Mouse (Mus musculus) midbrain, postnatal 0 days (tissue): Measurements from ENCODE around the gene Palm. TPM values are rescaled to one million over a fixed set of nuclear protein-coding genes. Genes with fewer than 3 reads are reported as not detected.

ENCODE experiments used
- ATAC-seq: fragments of 200-750 bp; cut with Nextera tagmentation; 2 replicates; pipeline ENCODE4 v1.8.0; 2017; ENCODE audit warnings: moderate number of reproducible peaks, mild to moderate bottlenecking, moderate TSS enrichment, moderate library complexity; ENCODE audit not compliant: low FRiP score
- DNase-seq: peaks from one replicate; pipeline ENCODE4 v3.0.0-alpha.2; 2015; ENCODE audit warnings: low spot score
- H3K27ac ChIP-seq: fragments of 300-500 bp; sonication (generic); 2 replicates; pipeline ENCODE4 v1.5.1; 2014; ENCODE audit warnings: low read depth, mild to moderate bottlenecking, low read length, mixed read lengths
- H3K27me3 ChIP-seq: fragments of 300-500 bp; sonication (generic); 2 replicates; pipeline ENCODE4 v1.6.1; 2014; ENCODE audit warnings: low read length, control low read depth, mixed read lengths; ENCODE audit not compliant: insufficient read depth
- H3K36me3 ChIP-seq: fragments of 300-500 bp; sonication (generic); 2 replicates; pipeline ENCODE4 v1.6.1; 2014; ENCODE audit warnings: low read length, control low read depth, mixed read lengths; ENCODE audit not compliant: insufficient read depth
- H3K4me1 ChIP-seq: fragments of 300-500 bp; sonication (generic); 2 replicates; pipeline ENCODE4 v1.6.1; 2014; ENCODE audit warnings: mild to moderate bottlenecking, control low read depth, antibody characterized with exemption, low read length, mixed read lengths; ENCODE audit not compliant: insufficient read depth
- H3K4me2 ChIP-seq: fragments of 300-500 bp; sonication (generic); 2 replicates; pipeline ENCODE4 v1.6.1; 2014; ENCODE audit warnings: low read depth, mild to moderate bottlenecking, low read length, mixed read lengths; ENCODE audit not compliant: poor library complexity, severe bottlenecking
- H3K4me3 ChIP-seq: fragments of 300-500 bp; sonication (generic); 2 replicates; pipeline ENCODE4 v1.5.1; 2014; ENCODE audit warnings: low read depth, mild to moderate bottlenecking, low read length, moderate library complexity
- H3K9ac ChIP-seq: fragments of 300-500 bp; sonication (generic); replicated peaks from 2 replicates; pipeline ENCODE4 v1.6.1; 2014; ENCODE audit warnings: mild to moderate bottlenecking, low read length, moderate library complexity, mixed read lengths; ENCODE audit not compliant: poor library complexity, severe bottlenecking
- H3K9me3 ChIP-seq: fragments of 300-500 bp; sonication (generic); 2 replicates; pipeline ENCODE4 v1.6.1; 2016; ENCODE audit warnings: low read length, control low read depth
- CTCF ChIP-seq: IDR thresholded peaks from 2 replicates; pipeline ENCODE4 v1.5.1; 2016; ENCODE audit warnings: antibody characterized with exemption, mild to moderate bottlenecking
- WGBS: fragments of 180-500 bp; shearing (Covaris S2); extraction: QIAGEN DNeasy Blood & Tissue Kit; methylation state at CpG from one replicate; pipeline ENCODE4 v1.1.7; 2014; 5-methylcytosine and 5-hydroxymethylcytosine counted together
- polyA plus RNA-seq: library from polyadenylated mRNA; unstranded; fragments of >200 nt; fragmentation: Nextera tagmentation; extraction: Ambion mirVana; gene quantifications from 2 replicates; pipeline ENCODE4 v1.2.1, GENCODE M21; 2015
- total RNA-seq: library from RNA; depleted of rRNA; stranded (reverse); fragments of >200 nt; gene quantifications from 2 replicates; pipeline ENCODE4 v1.2.3, GENCODE M21; 2014

Palm gene
- total and polyA plus RNA-seq, 2 experiments from 2014 or later, result 165 to 302 TPM

DNA sequence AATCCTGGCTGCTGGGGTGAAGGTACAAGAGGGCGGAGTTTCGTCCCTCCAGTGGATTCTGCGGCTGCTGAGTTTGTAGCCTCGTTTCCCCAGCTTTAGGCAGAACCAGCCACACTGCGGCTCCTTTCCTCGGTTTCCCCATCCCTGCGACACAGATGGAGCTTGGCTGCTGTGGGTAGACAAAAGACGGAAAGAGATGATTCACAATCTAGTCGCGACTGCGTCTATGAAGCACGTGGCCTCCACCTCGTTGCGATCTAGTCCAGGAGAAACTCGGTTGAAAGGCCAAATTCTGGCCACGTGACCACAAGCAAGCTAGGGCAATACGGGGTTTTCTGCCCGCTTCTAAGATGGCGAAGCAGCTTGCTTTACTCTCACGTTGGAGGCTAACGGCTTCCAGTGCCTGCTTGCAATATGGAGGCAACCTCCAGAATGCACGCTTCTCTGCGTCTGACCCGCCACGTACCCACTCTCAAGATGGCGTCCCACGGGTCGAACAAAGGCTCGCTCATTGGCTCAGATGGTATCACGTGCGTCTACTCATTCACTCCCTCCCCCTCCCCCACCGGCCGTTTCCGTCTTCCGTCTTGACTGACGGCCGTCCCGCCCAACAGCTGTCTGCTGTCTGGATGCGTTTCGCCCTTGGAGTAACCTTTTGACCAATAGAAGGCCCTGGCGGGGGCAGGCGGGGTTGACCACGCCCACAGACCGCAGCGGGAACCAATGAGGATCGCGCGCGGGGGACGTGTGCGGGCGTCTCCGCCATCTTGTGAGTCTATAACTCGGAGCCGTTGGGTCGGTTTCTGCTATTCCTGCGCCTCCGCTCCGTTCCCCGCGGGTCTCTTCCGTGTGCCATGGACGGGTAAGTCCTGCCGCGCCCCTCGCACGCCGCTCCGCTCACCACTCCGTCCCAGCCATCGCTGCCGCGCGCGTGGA lies 60.8 kb downstream of the Palm start, which contains the start of gene Ptbp1:
Gene Ptbp1 (plus strand): TSS at position 568 of the 936 bp plus-strand sequence.
- H3K4me2 ChIP-seq, result peak within 1 kb of the TSS; percentile 93
- no peaks in the 10 kb centered on the region for H3K9me3 ChIP-seq
- DNase-seq, result peak; percentile 100
- under 1% methylated on average over 74 of the region's 75 CpGs for WGBS
- peak within 1 kb of the TSS; percentile 93 for H3K4me3 ChIP-seq
- TF ChIP-seq CTCF, result no peak; the same call in 1 of the 2 replicates
- H3K4me1 ChIP-seq, result peaks cover 41% of the 10 kb centered on the region
- H3K36me3 ChIP-seq, result peaks cover 3% of the 10 kb centered on the region; the same call in 1 of the 2 replicates
- peak within 1 kb of the TSS; percentile 100 for H3K27ac ChIP-seq
- ATAC-seq, result peak; percentile 94
- peak within 1 kb of the TSS; percentile 99 for H3K9ac ChIP-seq
- no peaks in the 10 kb centered on the region for H3K27me3 ChIP-seq

DNA sequence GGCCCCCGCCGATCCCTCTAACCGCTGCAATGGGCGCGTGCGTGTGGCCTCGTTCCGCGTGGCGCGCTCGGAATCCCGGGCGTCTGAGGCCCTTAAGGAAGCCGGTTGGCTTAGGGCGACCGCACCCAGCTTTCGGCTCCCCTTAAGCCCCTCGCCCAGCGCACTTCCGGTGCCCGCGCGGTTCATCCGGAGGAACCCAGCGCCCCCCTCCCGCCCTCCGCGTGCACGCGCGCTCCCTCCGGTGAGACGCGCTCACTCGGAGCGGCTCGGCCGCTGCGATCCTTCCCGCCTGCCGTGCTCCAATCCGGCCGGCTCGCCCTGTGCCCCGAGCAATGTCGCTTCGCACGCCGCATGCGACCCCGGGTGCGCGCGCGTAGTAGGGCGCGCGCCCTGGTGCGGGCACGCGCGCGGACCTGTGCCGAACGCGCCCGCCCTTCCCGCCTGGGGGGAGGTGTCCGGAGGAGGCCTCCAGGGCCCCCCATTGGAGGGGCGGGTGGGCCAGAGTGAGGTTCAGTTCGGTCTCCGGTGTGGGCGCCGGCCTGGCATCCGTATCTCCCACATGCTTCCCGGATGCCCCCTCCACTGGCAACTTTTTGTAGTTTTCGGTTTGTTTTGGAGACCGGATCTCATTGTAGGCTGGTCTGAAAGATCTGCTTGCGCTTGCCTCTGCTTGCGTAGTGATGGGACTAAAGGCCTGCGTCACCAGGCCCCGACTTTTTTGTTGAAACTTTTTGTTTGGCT lies 61.6 kb downstream of the Palm start:
- TF ChIP-seq CTCF, result no peak
- Histone ChIP-seq H3K4me3 (peak overlapping the region; percentile 93), H3K36me3 (peaks cover 12% of the 10 kb centered on the region), H3K4me1 (peaks cover 41% of the 10 kb centered on the region), H3K9ac (peak overlapping the region; percentile 99), H3K27me3 (no peaks in the 10 kb centered on the region), H3K27ac (peak overlapping the region; percentile 100), H3K9me3 (no peaks in the 10 kb centered on the region), H3K4me2 (peak overlapping the region; percentile 93)
- DNase-seq, result peak; percentile 74
- ATAC-seq, result peak; percentile 35
- under 1% methylated on average over 75 of the region's 83 CpGs for WGBS

DNA sequence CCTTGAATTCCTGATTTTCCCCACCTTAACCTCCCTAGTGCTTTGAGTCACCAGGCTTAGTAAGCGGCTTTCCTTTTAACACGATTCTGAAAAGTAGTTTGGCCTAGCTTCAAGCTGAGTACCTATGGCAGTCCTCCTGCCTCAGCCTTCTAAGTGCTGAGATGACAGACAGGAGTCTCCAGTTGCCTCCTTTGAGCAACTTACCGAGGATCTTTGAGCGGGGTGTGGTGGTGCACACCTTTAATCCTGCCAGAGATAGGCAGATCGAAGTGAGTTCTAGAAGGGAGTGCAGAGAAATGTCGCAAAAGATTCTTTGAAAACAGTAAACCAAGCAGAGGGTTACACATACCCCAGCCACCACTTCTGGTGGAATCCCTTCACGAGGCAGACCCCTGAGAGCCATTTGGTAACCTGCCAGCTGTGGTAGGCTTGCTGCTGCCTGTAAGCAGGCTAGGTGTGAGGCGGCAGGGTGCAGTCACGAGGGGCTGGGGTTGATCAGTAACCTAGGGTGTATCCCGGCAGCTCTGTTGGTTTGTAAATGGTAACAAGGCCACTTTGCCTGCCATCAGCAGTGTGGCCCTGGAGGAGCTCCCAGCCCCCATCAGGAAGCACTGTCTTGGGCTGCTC lies 62.3 kb downstream of the Palm start:
- peak overlapping the region; percentile 99 for H3K9ac ChIP-seq
- H3K4me2 ChIP-seq, result peak overlapping the region; percentile 93
- peaks cover 41% of the 10 kb centered on the region for H3K4me1 ChIP-seq
- DNase-seq (no peak), ATAC-seq (no peak)
- no peaks in the 10 kb centered on the region for H3K27me3 ChIP-seq
- no peak for TF ChIP-seq CTCF
- peaks cover 18% of the 10 kb centered on the region for H3K36me3 ChIP-seq
- H3K4me3 ChIP-seq, result peak overlapping the region; percentile 93
- WGBS, result 3% methylated on average over 10 of the region's 10 CpGs
- H3K9me3 ChIP-seq, result no peaks in the 10 kb centered on the region
- H3K27ac ChIP-seq, result peak overlapping the region; percentile 100; the same call in 1 of the 2 replicates

DNA sequence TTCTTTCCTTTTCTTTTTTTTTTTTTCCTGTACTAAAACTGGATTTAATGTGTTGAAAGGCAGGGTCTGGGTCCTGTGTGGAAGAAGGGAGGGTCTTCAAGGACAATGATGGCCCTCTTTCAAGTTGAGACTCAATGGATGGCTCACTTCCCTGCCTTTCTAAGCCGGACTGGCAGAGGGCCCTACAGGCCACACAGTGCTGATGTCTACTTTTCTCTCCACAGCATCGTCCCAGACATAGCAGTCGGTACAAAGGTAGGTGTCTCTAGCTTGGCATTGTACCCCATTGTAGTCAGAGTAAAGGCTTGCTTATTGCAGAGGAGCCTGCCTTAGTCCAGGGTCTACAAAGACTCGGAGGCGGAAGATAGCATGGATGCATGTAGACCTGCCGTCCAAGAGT lies 62.9 kb downstream of the Palm start:
- 28% methylated on average over 6 of the region's 6 CpGs for WGBS
- Histone ChIP-seq H3K4me1 (peaks cover 41% of the 10 kb centered on the region), H3K27me3 (no peaks in the 10 kb centered on the region), H3K27ac (no peak overlapping the region), H3K4me3 (peak overlapping the region; percentile 93), H3K4me2 (peak overlapping the region; percentile 93), H3K36me3 (peaks cover 25% of the 10 kb centered on the region), H3K9ac (peak overlapping the region; percentile 99), H3K9me3 (no peaks in the 10 kb centered on the region)
- DNase-seq (no peak), ATAC-seq (no peak)
- TF ChIP-seq CTCF, result no peak

DNA sequence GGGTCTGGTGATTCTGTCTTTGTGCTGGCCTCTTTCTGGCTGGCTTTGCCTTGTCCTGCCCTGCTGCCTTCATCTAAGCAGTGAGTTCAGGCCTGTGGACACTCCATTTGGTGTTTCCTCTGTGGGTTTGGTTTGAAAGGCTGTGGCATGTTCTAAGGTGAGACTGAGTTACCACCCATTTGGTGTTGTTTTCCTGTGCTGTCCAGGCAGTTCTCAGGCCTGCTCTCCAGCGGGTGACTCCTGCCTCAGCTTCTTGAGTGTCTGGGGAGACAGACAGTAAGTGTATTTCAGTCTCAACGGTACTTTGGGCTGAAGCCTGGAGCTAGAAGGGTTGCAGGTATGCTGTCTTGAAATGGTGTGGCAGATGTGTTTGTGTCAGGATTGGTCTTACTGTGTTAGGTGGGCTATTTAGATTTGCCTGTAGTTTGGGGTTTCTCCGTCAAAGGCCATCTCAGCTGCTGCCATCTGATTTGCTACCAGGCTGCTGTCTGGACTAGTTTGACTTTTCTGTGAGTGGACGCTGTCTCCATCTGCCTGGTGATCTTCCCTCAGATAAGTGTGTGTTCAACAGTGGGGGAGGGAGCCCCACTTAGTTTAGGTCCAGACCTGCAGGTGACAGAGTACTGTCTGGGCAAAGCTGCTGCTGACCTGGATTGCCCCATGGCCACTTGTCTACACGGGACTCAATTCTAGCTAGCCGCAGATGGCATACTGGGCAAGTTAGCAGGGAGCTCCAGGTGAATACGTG lies 63.5 kb downstream of the Palm start:
- ATAC-seq, result no peak
- Histone ChIP-seq H3K27ac (no peak overlapping the region), H3K4me2 (peak overlapping the region; percentile 93), H3K4me1 (peaks cover 36% of the 10 kb centered on the region), H3K27me3 (no peaks in the 10 kb centered on the region), H3K4me3 (peak overlapping the region; percentile 93), H3K9ac (peak overlapping the region; percentile 99), H3K36me3 (peaks cover 29% of the 10 kb centered on the region), H3K9me3 (no peaks in the 10 kb centered on the region)
- DNase-seq, result no peak
- TF ChIP-seq CTCF, result no peak
- WGBS, result 45% methylated on average over 7 of the region's 7 CpGs
